Mouse (Mus musculus) left cerebral cortex, postnatal 25 days (tissue): ENCODE measurements around the gene Cabin1. TPM values are rescaled to one million over a fixed set of nuclear protein-coding genes. Genes with fewer than 3 reads are reported as not detected.

Source experiments
- DNase-seq, 2 experiments: peaks; one replicate each; pipeline ENCODE4 v3.0.0; 2022; ENCODE audit warnings: low spot score in 2 of 2, mixed read lengths in 1 of 2
- intact Hi-C: fragments of 180-260 bp; cut with DNase I; formaldehyde crosslinking; loops from one replicate; pipeline ENCODE4 v1.15.1; 2025
- total RNA-seq, 2 experiments: library from RNA; stranded (reverse); gene quantifications; 2 replicates each; pipeline ENCODE4 v1.2.3; 2021

The Cabin1 gene
- total RNA-seq, 2 experiments from 2014 or later: 69.4 to 69.7 TPM

DNA sequence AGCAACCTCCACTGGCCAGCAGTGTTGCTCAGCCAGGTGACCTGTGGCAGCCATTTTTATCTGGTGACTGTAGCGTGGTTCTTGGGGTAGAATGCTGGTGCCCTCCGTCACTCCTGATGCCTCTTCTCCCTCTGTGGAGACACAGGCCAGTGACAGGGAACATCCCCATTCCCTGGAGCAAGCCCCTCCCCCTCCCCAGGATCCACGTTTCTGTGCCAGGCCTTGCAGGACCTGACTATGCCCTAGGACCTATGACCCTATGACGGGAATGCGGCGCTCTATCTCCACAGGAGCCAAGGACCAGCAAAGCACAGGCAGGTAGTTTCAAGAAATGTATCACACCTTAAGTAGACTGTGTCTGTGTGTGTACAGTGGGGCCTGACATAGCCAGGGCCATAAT, 116.0 kb downstream of the Cabin1 start:
- intact Hi-C loops: no loop called here
- DNase-seq: no peak

DNA sequence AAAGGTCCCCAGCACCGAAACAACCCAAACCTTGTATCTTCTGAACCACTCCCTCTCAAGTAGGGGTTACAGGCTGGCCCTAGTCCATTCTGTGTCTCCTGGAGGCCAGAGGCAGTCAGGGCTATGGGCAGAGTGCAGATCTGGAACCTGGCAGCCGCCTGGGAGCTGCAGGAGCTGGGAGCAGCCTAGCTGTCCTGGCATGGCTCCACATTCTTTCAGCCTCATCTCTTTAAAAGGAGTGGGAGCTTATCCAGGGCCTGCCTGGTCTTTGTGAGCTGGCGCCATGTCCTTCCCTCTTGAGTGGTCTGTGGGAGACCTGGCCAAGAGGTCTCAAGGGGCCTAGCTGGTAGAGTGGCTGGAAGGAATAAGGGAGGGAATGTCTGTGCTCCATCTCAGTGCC, 116.8 kb downstream of the Cabin1 start:
- intact Hi-C loops: no loop called here
- DNase-seq: peak in 1 of 2 experiments; percentile 60

DNA sequence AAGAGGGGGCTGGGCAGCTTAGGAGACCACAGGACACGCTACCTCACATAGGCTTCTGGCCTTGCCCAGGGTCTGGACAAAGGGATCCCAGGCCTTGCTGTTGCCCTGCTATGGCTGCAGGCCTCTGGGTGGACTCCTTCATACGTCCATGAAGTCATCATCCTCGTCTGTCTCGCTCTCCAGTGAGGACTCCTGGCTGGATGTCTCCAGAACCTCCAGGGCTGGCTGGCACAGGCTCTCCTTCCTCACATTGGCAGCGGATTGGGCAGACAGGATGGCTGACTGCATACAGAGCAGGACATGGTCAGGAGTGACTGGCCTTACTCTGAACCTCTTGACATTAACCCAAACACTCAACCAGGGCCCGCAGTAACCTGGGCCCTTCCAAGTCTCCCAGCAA, 117.7 kb downstream of the Cabin1 start:
- DNase-seq: no peak
- intact Hi-C loops: no loop called here

DNA sequence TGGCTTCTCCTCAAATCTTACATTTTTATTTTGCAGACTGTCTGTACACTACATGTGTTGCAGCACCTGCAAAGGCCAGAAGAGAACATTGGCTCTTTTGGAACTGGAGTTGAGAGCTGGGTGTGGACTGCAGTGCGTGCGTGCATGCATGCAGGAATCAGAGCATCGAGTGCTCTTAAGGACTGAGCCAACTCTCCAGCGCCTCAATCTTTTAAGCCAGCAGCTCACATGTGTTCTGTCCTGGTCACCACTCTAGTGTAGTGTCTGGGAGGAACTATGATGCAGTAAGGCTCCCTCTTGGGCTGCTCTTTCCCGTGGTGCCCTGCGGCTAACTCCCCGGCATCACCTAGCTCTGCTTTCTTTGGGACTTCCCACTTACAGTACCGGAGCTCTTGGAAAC, 118.5 kb downstream of the Cabin1 start:
- intact Hi-C loops: no loop called here
- no peak for DNase-seq

DNA sequence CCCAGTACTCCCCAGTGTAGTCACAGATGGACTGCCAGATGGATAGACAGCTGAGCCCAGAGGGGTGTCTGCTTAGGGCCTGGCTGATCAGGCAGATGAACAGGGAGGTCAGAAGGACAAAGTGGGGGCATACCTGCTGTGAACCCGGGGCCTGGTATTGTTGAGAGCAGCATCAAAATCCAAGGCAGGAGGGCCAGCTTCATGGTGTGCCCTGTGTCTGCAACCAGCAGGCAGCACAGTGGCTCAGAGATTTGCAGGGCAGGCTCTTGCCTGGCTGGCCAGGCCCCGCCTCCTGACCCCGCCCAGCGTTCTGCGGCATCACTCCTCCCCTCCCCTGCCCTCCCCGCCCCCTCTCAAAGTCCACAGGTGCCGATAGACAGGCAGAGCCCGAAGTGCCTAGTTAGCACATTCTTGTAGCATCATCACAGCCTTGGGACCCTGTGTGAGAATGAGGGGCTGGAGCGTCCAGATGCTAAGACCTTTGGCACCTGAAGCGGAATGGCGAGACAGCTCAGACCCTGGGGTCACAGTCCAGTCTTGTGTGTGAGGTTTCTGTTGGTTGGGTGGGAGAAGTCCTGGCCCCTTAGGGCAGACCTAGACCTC, 120.3 kb downstream of the Cabin1 start, which contains the start of gene Susd2:
Gene Susd2, minus strand, starts transcription at position 268 of the 603 bp plus-strand sequence.
- intact Hi-C loops: no loop called here
- peak in 1 of 2 experiments; percentile 50 for DNase-seq

DNA sequence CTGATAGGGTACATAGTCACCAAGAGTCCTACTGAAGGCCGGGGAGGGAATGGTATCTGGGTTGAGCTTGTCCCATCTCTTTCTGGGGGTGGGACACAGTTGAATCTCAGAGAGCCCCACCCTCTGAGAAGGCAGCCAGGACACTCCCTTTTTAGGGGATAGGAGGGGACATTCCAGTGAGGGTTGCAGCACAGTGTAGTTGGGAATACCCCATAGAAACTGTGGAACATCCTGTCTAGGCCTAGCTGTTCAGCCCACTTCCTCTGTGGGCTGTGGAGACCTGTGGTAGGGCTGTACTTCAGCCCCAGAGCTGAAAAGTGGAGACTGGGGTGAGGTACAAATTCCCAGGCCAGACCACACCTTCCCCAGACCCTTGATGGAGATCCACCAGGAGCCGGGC, 121.2 kb downstream of the Cabin1 start:
- no peak for DNase-seq
- intact Hi-C loops: no loop called here

DNA sequence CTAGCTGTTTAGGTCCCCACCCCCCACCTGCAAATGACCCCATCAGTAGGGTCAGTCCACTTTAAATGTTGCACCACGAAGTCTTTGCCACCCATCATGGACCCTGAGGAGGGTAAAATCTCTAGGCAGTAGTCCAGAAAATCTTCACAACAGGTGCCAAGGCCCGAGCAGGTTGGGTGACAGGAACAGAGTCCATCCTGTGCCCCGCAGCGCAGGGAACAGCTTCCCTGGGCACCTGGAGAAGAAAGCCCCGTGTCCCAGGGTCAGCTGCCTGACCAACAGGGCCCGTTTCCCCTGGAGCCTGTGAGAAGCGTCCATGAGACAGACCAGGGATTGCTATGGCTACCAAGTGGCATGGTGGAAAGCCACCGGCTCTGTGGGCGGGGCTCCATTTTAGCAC, 121.7 kb downstream of the Cabin1 start:
- DNase-seq: no peak
- intact Hi-C loops: no loop called here

DNA sequence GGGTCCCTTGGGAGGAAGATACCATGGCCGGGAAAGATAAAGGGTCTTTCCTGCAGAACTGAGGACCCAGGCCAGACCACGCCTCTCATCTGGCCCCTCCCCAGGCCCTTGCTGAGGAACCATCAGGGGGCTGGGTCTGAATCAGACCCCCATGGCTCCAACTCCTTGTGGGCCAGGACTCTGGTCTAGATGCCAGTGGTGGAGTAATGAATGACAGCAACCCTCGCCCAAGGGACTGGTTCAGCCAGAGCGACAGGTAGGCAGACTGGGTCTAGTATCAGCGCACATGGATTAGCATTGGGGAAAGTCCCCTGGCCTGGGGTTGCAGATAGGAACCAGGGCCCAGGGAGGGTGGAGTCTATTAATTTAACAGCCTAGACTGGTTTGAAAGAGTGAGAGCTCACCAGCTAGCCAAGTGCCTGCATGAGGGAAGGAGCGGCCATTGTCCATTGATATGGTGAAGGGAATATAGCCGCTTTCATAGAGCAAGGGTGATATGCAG, 122.4 kb downstream of the Cabin1 start:
- no peak for DNase-seq
- intact Hi-C loops: no loop called here

DNA sequence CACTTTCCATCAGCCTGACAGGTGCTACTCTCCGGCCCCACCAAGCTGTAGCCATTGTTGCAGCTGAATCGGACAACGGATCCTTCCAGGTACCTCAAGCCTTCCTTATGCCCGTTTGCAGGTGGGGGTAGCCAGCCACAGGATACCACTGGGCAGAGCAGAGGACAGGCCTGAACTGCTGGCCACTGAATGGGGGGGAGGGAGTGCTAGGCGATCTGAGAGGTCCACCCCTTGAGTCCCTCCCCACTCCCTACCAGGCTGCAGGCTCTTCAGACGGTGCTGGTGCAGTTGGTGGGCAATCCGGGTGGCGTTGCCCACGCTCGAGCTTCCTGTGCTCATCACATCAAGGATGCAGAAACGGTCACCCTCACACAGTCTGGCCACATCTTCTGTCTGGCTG, 126.4 kb downstream of the Cabin1 start:
- intact Hi-C loops: loop anchor here (5.0 kb wide), 2 partner anchors 215 to 315 kb away; partner anchors contain the start of gene Gm5134
- DNase-seq: no peak

DNA sequence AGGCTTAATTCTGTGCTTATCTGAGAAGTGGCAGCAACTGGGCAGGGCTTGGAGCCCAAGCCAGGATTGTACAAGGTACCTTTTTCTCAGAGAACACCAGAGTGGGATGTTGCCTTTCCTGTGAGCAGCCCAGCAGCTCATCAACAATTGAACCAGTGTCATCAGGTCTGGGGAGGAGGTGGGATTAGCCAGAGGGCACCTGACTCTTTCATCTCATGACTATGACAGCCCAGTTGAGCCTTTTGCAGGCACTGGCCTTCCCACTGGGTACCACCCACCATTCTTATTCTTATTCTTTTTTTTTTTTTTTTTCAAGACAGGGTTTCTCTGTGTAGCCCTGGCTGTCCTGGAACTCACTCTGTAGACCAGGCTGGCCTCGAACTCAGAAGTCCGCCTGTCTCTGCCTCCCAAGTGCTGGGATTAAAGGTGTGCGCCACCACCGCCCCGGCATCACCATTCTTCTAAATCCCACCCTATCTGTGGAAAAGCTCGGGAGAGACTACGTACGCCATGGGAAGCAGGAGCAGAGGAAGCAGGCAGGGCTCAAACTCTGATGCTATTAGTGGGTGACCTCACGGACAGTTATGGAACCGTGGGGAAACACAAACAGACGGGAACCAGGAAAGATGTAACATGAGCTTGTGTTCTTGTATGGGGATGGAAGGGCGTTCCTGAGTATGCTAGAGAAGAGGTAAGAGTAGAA, 127.9 kb downstream of the Cabin1 start:
- intact Hi-C loops: loop anchor here (5.0 kb wide), 2 partner anchors 216 to 316 kb away; partner anchors contain the start of gene Gm5134
- no peak for DNase-seq

DNA sequence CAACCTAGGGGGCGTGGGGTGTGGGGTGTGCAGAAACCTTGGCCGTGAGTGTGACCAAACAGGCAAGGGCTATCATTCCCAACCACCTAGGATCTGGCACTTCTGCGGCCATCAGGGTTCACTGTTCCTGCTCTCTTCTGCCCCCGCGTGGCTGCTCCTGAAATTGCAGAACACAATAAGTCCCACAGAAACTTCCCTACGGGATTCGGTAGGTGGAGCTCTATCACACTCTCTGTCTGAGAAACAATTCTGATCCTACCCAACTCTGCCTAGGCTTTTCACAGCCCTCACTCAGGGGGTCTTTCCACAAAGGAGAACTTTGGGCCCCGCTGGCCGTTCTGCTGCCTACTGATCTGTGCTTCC, 128.5 kb downstream of the Cabin1 start:
- intact Hi-C loops: loop anchor here (1.0 to 5.0 kb wide), 4 partner anchors 49 to 317 kb away; partner anchors contain the start of gene Gm5134
- peak; percentile 85 to 90 for DNase-seq

DNA sequence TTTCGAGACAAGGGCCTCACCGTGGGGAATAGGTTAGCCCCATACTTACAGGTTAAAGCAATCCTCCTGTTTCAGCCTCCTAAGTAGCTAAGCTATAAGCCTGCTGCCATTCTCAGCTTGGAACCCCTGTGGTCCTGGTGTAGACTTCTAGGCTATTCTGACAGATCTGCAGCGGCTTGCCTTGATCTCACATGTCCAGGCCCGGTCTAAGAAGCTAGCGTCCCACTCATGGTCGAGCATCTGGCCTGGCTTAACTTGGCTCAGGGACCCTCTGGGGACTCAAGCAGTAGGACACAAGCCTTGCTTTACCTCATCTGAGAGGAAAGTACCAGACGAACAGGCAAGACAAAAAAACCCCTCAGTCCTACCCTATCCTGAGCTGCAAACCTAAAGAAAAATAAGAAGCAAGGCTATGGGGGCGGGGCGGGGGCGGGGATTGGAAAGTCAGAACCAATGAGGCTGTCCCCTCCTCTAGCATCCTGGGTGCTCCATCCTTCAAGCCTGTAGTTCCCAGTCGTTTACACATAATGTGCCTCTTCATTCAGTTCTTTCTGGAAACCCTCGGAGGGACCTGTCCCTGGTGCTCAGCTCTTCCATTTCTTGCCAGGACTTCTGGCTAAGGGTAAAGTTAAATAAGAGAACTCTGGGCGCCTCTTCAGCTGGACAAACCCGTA, 129.0 kb downstream of the Cabin1 start:
- intact Hi-C loops: loop anchor here (1.0 to 5.0 kb wide), 4 partner anchors 49 to 317 kb away; partner anchors contain the start of gene Gm5134
- no peak for DNase-seq

DNA sequence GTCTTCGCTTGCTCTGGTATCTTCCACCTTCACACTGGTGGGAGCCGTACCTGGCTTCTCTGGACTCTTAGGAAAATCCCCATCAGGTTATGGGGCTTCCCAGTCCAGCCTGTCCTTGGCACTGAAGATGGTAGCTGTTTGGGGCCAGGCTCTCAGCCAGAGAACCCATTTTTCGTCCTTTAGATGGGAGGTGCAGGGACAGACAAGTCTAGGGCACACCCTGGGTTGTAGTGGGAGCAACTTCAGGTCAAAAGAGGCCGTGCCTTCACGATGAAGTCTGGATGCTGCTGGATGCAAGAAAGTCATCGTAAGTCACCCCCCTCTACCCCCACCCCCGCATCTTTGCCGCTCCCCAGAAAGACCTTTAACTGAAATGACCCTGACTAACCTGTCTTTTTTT, 129.5 kb downstream of the Cabin1 start:
- no peak for DNase-seq
- intact Hi-C loops: loop anchor here (1.0 to 5.0 kb wide), 5 partner anchors 48 to 1603 kb away; partner anchors contain the start of gene Gm5134

DNA sequence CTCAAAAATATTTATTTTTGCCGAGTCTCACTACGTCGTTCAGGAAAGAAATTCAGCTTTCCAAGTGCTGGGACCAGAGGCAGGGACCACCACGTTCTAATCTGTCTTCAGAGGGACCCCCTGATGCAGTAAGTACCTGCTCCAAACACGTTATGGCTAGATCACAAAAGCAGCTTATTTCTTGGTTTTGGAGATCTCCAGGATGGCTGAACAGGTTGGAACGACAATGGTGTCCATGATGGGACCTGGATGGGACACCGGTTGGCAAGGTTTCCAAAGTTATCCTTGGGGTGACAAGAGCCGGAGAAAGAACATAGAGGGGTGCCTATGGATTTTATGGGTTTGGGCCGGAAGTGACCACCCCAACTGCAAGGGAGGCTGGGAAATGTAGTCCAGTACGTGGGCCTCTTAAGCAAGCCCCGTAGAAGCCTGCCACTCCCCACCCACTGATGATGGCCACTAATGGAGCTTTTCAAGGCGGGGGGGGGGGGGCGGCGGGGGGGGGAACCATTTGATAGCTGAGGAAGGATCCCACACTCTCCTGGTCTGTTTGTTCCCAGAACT, 130.5 kb downstream of the Cabin1 start:
- intact Hi-C loops: loop anchor here (2.0 to 5.0 kb wide), 2 partner anchors 71 to 1604 kb away; no protein-coding TSS in a partner anchor
- no peak for DNase-seq

DNA sequence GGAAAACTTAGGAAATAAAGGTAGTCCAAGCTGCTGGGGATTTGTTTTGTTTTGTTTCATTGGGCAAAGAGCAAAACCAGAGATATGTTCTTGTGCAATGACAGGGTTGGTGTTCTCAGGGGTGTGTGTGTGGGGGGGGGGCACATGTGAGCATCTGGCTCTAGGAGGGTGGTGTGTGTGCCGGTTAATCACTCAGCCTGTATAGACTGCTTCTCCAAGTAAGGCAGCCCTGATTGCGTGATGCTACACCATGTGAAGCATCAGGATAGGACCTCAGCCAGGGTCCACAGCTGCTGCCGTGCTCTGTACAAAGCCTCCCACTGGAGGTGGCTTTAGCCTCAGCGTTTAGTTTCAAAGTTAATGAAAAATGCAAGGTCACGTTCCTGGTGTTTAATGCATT, 131.1 kb downstream of the Cabin1 start:
- no peak for DNase-seq
- intact Hi-C loops: loop anchor here (5.0 kb wide), 1 partner anchor 1604 kb away; no protein-coding TSS in a partner anchor

DNA sequence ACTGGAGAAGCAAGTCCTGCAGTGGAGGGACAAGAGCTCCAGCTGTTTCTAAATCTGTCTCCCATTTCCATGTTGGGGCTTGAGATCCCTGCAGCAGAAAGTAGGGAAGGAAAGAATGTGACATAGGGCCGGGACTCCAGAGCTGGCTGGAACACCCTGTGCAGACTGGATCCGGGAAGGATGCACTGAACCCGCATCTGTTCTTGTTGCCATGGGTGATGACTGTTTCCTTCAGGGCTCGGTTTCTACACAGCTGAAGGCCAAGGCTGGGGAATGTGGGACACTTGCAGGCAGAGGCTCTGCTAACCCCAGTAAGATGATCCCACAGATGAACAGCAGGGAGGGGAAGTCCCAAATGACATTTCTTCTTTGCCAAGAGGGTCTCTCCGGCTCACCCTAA, 131.5 kb downstream of the Cabin1 start:
- peak in 1 of 2 experiments; percentile 41 for DNase-seq
- intact Hi-C loops: loop anchor here (5.0 kb wide), 1 partner anchor 1605 kb away; no protein-coding TSS in a partner anchor

DNA sequence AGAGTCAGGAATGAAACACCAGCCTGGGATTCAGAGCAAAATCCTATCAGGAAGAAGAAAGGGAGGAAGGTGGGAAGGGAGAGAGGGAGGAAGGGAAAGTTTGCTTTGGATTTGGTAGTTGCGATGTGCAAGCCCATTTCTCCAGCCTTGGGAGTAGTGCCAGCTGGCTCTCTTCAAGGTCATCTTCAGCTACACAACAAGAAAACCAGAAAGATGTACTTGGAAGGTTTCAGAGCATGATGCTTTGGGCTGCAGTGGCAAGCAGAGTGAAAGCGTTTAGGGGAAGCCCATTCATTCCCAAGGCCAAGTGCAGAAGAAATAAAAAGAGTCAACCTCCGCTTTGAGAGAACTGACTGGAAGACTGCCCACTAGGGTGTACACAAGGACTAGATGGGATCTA, 136.7 kb downstream of the Cabin1 start:
- intact Hi-C loops: no loop called here
- no peak for DNase-seq

DNA sequence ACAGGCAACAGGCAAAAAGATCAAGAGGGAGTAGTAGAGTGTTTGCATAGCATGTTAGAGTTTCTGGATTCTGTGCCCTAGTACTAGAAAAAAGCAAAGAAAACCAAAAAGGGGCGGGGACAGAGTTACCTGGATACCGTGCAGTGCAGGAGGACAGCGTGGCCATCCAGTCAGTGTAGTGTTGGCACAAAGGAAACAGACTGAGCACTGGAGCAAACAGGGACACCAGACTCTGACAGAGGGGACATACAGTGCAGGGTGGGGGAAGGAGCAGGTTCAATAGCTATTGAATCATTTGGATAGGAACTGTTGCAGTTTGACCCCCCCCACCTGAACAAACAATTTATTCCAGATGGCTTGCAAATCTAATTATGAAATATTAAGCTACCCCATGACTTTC, 137.2 kb downstream of the Cabin1 start:
- DNase-seq: no peak
- intact Hi-C loops: no loop called here

DNA sequence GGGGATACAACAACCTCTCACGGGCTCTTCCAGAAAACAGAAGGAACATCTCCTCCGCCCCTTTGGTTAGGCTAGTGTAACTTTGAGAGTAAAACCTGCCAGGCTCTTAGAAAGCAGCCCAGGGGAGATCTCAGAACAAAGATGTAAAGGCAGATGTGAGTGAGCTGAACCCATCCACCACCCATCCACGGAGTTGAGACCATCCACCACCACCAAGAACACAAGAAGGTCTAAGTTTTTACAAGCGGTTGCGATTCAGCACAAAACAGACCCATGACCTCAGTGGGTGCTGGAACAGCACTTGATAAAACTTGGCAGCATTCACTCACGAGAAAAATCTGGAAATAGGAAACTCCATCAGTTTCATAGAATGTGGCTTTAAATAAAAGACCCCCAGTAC, 138.2 kb downstream of the Cabin1 start:
- intact Hi-C loops: no loop called here
- DNase-seq: no peak

DNA sequence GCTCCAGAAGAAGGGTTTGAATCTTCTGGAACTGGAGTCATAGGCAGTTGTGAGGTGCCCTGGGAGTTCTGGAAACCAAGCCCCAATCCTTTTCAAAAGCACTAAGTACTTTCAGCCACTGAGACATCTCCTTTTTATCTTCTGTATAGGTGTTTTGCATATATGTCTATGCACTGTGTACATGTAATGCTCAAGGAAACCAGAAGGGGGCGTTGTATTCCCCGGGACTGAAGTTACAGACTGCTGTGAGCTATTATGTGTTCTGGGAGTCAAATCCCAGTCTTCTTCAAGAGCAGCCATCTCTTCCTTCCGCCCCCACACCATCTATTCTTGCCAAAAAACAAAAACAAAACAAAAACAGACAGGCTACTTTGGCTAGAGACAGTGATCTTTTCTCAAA, 143.3 kb downstream of the Cabin1 start:
- DNase-seq: no peak
- intact Hi-C loops: no loop called here
